Mouse (Mus musculus) ES-E14 (cell line): ENCODE results near the gene Tgm3.

Experiments used
- HCFC1 ChIP-seq: IDR thresholded peaks from 2 replicates; pipeline ENCODE4 v1.6.1; 2012; ENCODE audit warnings: low read length, inconsistent platforms, borderline replicate concordance; ENCODE audit not compliant: insufficient read depth
- MAFK ChIP-seq: IDR thresholded peaks from 2 replicates; pipeline ENCODE4 v1.6.1; 2014; ENCODE audit warnings: mild to moderate bottlenecking, low read depth, low read length, inconsistent platforms; ENCODE audit not compliant: insufficient read depth
- ZC3H11A ChIP-seq: IDR thresholded peaks from 2 replicates; pipeline ENCODE4 v1.6.1; 2012; ENCODE audit warnings: low read depth, mild to moderate bottlenecking, inconsistent platforms, low read length, borderline replicate concordance
- ZNF384 ChIP-seq: IDR thresholded peaks from 2 replicates; pipeline ENCODE4 v1.6.1; 2012; ENCODE audit warnings: low read depth, low read length, inconsistent platforms

DNA sequence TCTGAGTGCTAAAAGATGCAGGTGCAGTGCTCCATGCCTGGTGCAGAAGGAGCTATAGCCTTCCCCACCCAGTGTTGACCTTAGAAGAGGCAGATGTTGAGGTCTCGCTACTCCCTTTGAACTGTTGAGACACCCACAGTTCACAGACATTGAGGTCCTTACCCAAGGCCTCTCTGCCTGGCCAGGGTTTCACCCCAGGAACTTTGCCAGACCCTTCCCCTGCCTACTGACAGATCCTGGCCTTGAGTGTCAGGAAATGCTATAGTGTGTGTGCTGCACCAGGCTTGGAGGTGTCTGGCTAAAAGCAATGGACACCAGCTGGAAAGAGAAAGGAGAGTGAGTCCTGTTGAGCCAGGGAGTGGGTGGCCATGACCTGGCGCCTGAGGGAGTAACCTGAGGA, 3.0 kb downstream of the Tgm3 start:
- TF ChIP-seq ZC3H11A (no peak), HCFC1 (no peak), ZNF384 (no peak), MAFK (no peak)
